Mouse (Mus musculus) brain, embryonic 14.5 days (tissue): ENCODE results near the gene Ttc21a.

Experiments
- CTCF ChIP-seq: fragments of 200-500 bp; IDR thresholded peaks from 2 replicates; pipeline ENCODE4 v1.5.1; 2012; ENCODE audit warnings: inconsistent platforms, mild to moderate bottlenecking, moderate library complexity, borderline replicate concordance; ENCODE audit not compliant: insufficient read depth, insufficient read length; ENCODE audit errors: extremely low read depth
- POLR2A ChIP-seq: fragments of 200-500 bp; IDR thresholded peaks from 2 replicates; pipeline ENCODE4 v1.6.1; 2012; ENCODE audit warnings: mild to moderate bottlenecking, inconsistent platforms, borderline replicate concordance; ENCODE audit not compliant: poor library complexity, insufficient read depth, insufficient read length, severe bottlenecking; ENCODE audit errors: extremely low read depth

DNA sequence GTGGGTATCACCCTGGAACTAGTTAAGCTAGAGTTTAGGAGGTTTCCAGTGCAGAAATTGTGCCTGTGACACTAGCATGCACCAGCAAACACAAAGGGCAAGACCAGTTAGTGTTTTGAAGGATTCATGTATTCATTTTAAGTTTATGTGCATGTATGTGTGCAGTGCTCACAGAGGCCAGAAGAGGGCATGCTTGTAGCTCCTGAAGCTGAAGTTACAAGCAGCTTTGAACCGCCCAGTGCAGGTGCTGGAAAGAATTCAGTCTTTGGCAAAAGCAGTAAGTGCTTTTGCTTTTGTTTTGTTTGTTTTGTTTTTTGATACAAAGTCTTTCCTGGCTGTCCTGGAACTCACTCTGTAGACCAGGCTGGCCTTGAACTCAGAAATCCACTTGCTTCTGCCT is 70.4 kb downstream of the Ttc21a start:
- TF ChIP-seq CTCF (no peak), POLR2A (no peak)
